Mouse (Mus musculus): ENCODE results near the gene Fam160a1.

Fam160a1 gene

GRCm38 (mm10) chr3:85738591-85738990, 78.5 kb downstream of the Fam160a1 start:
- DNase-seq: no peak

GRCm38 (mm10) chr3:85733939-85734729, 83.0 kb downstream of the Fam160a1 start:
- no peak for DNase-seq

- DNase-seq: no peak
Observed at GRCm38 (mm10) chr3:85727171-85727570, 89.9 kb downstream of the Fam160a1 start.

- no peak for DNase-seq
Observed at GRCm38 (mm10) chr3:85725971-85726370, 91.1 kb downstream of the Fam160a1 start.

- no peak for DNase-seq
Observed at GRCm38 (mm10) chr3:85725110-85725509, 92.0 kb downstream of the Fam160a1 start.

- no peak for DNase-seq
Observed at GRCm38 (mm10) chr3:85722581-85722980, 94.5 kb downstream of the Fam160a1 start.

GRCm38 (mm10) chr3:85715764-85716297, 101.3 kb downstream of the Fam160a1 start:
- no peak for DNase-seq

- DNase-seq: no peak
Observed at GRCm38 (mm10) chr3:85713936-85714709, 103.0 kb downstream of the Fam160a1 start.

- no peak for DNase-seq
Observed at GRCm38 (mm10) chr3:85710695-85711094, 106.4 kb downstream of the Fam160a1 start.

GRCm38 (mm10) chr3:85707421-85707820, 109.7 kb downstream of the Fam160a1 start:
- peak; percentile 71 for DNase-seq

GRCm38 (mm10) chr3:85703141-85703882, 113.8 kb downstream of the Fam160a1 start:
- DNase-seq: no peak

- no peak for DNase-seq
Observed at GRCm38 (mm10) chr3:85698496-85698895, 118.6 kb downstream of the Fam160a1 start.

- DNase-seq: no peak
Observed at GRCm38 (mm10) chr3:85695056-85695455, 122.0 kb downstream of the Fam160a1 start.

- DNase-seq: no peak
Observed at GRCm38 (mm10) chr3:85693013-85693412, 124.1 kb downstream of the Fam160a1 start.

GRCm38 (mm10) chr3:85691134-85691533, 126.0 kb downstream of the Fam160a1 start:
- no peak for DNase-seq

- DNase-seq: no peak
Observed at GRCm38 (mm10) chr3:85688341-85688740, 128.8 kb downstream of the Fam160a1 start.

GRCm38 (mm10) chr3:85685271-85685670, 131.8 kb downstream of the Fam160a1 start:
- no peak for DNase-seq

- DNase-seq: no peak
Observed at GRCm38 (mm10) chr3:85683618-85684017, 133.5 kb downstream of the Fam160a1 start.

GRCm38 (mm10) chr3:85681136-85681535, 136.0 kb downstream of the Fam160a1 start:
- DNase-seq: no peak

- DNase-seq: no peak
Observed at GRCm38 (mm10) chr3:85679960-85680359, 137.1 kb downstream of the Fam160a1 start.

GRCm38 (mm10) chr3:85679312-85679933, 137.7 kb downstream of the Fam160a1 start:
- no peak for DNase-seq

GRCm38 (mm10) chr3:85677952-85678351, 139.1 kb downstream of the Fam160a1 start:
- no peak for DNase-seq

GRCm38 (mm10) chr3:85677133-85677532, 140.0 kb downstream of the Fam160a1 start:
- DNase-seq: no peak

Measured in embryo, embryonic 11 days (tissue).